Comparison of ENCODE assay signal across 8 mouse cellular contexts in genomic region chr19:29947891-29948801, GRCm38 (mm10). TPM values are rescaled to one million over a fixed set of nuclear protein-coding genes. Genes with fewer than 3 reads are reported as not detected.
A peak's percentile ranks its signal among the peaks of the same experiment; 100 is the strongest.
DNase-seq lines count a peak whose midpoint lies in the region; ATAC-seq and TF ChIP-seq lines count a peak whose summit lies in the region.

No protein-coding gene starts in this region.

- no peak for TF ChIP-seq POLR2A in MEL (IDR thresholded peaks at IDR 0.05; ENCODE audit: control insufficient read depth in 1 of 2, insufficient read depth in 1 of 2, low read depth in 1 of 2, low read length in 2 of 2, poor library complexity in 1 of 2)

- H3K9me3 ChIP-seq in MEL (replicated peaks; ENCODE audit: insufficient read depth, low read length) = no peaks in the 10 kb centered on the region
- no peaks in the 10 kb centered on the region for H3K9me3 ChIP-seq in neural tube, embryonic 15.5 days (replicated peaks)

- no peak overlapping the region for H3K4me3 ChIP-seq in MEL (ENCODE audit: control insufficient read depth in 1 of 2, insufficient read depth in 1 of 2, low read depth in 2 of 2, low read length in 2 of 2)
- peak overlapping the region; percentile 51 for H3K4me3 ChIP-seq in layer of hippocampus, adult 2 months
- H3K4me3 ChIP-seq in neural tube, embryonic 15.5 days (replicated peaks) = peak overlapping the region; percentile 40

- H3K36me3 ChIP-seq in MEL (ENCODE audit: control insufficient read depth in 1 of 2, insufficient read depth in 2 of 2, low read length in 2 of 2) = peaks cover 0 to 9% of the 10 kb centered on the region in 2 experiments; a peak in 2 of 4 replicates
- no peaks in the 10 kb centered on the region for H3K36me3 ChIP-seq in neural tube, embryonic 15.5 days

- no peak for TF ChIP-seq EP300 in MEL (IDR thresholded peaks at IDR 0.05; ENCODE audit: low read depth in 1 of 2, low read length in 2 of 2)

- H3K27ac ChIP-seq in MEL (ENCODE audit: control insufficient read depth, low read depth, low read length) = no peak overlapping the region
- peak overlapping the region; percentile 88 for H3K27ac ChIP-seq in layer of hippocampus, adult 2 months
- H3K27ac ChIP-seq in neural tube, embryonic 15.5 days (replicated peaks) = peak overlapping the region; percentile 1; the same call in 1 of the 2 replicates

- peaks cover 4 to 6% of the 10 kb centered on the region in 2 experiments; a peak in 2 of 4 replicates for H3K4me1 ChIP-seq in MEL (ENCODE audit: control insufficient read depth in 1 of 2, insufficient read depth in 2 of 2, low read length in 2 of 2)
- peaks cover 13% of the 10 kb centered on the region for H3K4me1 ChIP-seq in neural tube, embryonic 15.5 days

- peak; percentile 26 to 55 (median 40); a peak in 5 of 6 replicates for TF ChIP-seq CTCF in MEL (IDR thresholded peaks at IDR 0.05 in 2 of 3, conservative IDR thresholded peaks at IDR 0.05 in 1 of 3; ENCODE audit: control insufficient read depth in 1 of 3, insufficient read depth in 1 of 3, low read depth in 2 of 3, low read length in 3 of 3, poor library complexity in 1 of 3, severe bottlenecking in 1 of 3)
- TF ChIP-seq CTCF in layer of hippocampus, adult 2 months (conservative IDR thresholded peaks at IDR 0.05) = peak; percentile 85

- ATAC-seq in hematopoietic stem cell, adult 5-6 weeks (replicated peaks in 1 of 2; ENCODE audit: insufficient read depth in 1 of 2, low FRiP score in 2 of 2, low TSS enrichment in 1 of 2, low read depth in 1 of 2, poor library complexity in 2 of 2, severe bottlenecking in 2 of 2) = peak; percentile 88
- peak; percentile 94 for ATAC-seq in neural tube, embryonic 15.5 days (ENCODE audit: low FRiP score)

- no peaks in the 10 kb centered on the region for H3K79me2 ChIP-seq in MEL (ENCODE audit: control insufficient read depth, insufficient read depth, low read length, poor library complexity)

- no peak overlapping the region for H3K9ac ChIP-seq in MEL (ENCODE audit: control insufficient read depth, low read depth, low read length, poor library complexity, severe bottlenecking)
- peak overlapping the region; percentile 15 for H3K9ac ChIP-seq in neural tube, embryonic 15.5 days (replicated peaks)

- no peak for TF ChIP-seq RAD21 in MEL (IDR thresholded peaks at IDR 0.05; ENCODE audit: low read depth, low read length)

- peaks cover 7 to 14% of the 10 kb centered on the region in 2 experiments for H3K27me3 ChIP-seq in MEL (ENCODE audit: control insufficient read depth in 1 of 2, insufficient read depth in 2 of 2, low read length in 2 of 2)
- no peaks in the 10 kb centered on the region for H3K27me3 ChIP-seq in neural tube, embryonic 15.5 days (replicated peaks)

- DNase-seq in MEL (ENCODE audit: low read depth, low spot score) = peak; percentile 46
- peak; percentile 89 to 91 for DNase-seq in cerebellum, postnatal 10 days
- DNase-seq in frontal cortex, adult 2 months (ENCODE audit: extremely low spot score in 1 of 2, low spot score in 1 of 2) = peak; percentile 56 to 81
- peak; percentile 72 to 77 for DNase-seq in layer of hippocampus, adult 2 months (ENCODE audit: low spot score in 2 of 2)
- peak; percentile 85 to 91 for DNase-seq in lung, adult 18-20 months
- DNase-seq in testis, postnatal 10 days (ENCODE audit: low spot score) = peak; percentile 79

- H3K4me2 ChIP-seq in neural tube, embryonic 15.5 days = peak overlapping the region; percentile 73

- WGBS in neural tube, embryonic 15.5 days = 25% methylated on average over 25 of the region's 25 CpGs

TF ChIP-seq in MEL, 35 proteins besides CTCF, POLR2A, EP300 and RAD21:
- TF ChIP-seq TBP (IDR thresholded peaks at IDR 0.05; ENCODE audit: low read depth, low read length) = no peak
- TF ChIP-seq SMC3 (IDR thresholded peaks at IDR 0.05; ENCODE audit: low read depth, low read length) = peak; percentile 42

RNA-seq across cellular contexts. Expression of gene Il33, which starts 23.2 kb away (rescaled TPM):
- total RNA-seq in MEL (2012; rRNA removed) = not detected in 2 replicates
- under 1 TPM in 1 of 2 experiments, not detected in 1; 0.17 TPM for polyA plus RNA-seq in MEL (2012; ENCODE audit: insufficient read depth in 1 of 2, insufficient read length in 2 of 2, low read depth in 1 of 2, low replicate concordance in 2 of 2, missing spikeins in 1 of 2)
- 21.5 and 21.7 TPM in 2 replicates for polyA plus RNA-seq in frontal cortex, adult 2 months (2012; rRNA removed)
- total RNA-seq in hematopoietic stem cell, adult 5-6 weeks (2017) = not detected in 2 replicates
- 10 to 100 TPM; 50.9 to 55.7 TPM for total RNA-seq in layer of hippocampus, adult 2 months (2021)
- polyA plus RNA-seq in neural tube, embryonic 15.5 days (2015; fragmentation: Nextera tagmentation; extraction: Ambion mirVana) = 5.0 and 6.0 TPM in 2 replicates

RNA-seq across cellular contexts. Expression of gene Trpd52l3, which starts 55.4 kb away (rescaled TPM):
- total RNA-seq in MEL (2012; rRNA removed) = not detected in 2 replicates
- polyA plus RNA-seq in MEL (2012; ENCODE audit: insufficient read depth in 1 of 2, insufficient read length in 2 of 2, low read depth in 1 of 2, low replicate concordance in 2 of 2, missing spikeins in 1 of 2) = not detected
- polyA plus RNA-seq in frontal cortex, adult 2 months (2012; rRNA removed) = not detected in 2 replicates
- total RNA-seq in hematopoietic stem cell, adult 5-6 weeks (2017) = not detected in 2 replicates
- not detected for total RNA-seq in layer of hippocampus, adult 2 months (2021)
- not detected in 2 replicates for polyA plus RNA-seq in neural tube, embryonic 15.5 days (2015; fragmentation: Nextera tagmentation; extraction: Ambion mirVana)

Comparison
In these comparisons a context has a peak if more than half of its experiments do, and no peak if none do; other contexts are left out.
1. H3K4me3 ChIP-seq: peak in layer of hippocampus, adult 2 months (single experiment) and neural tube, embryonic 15.5 days (single experiment); none in MEL (0 of 2).
2. RNA of gene Il33, which starts 23.2 kb away (total RNA-seq): 50.9 to 55.7 TPM in layer of hippocampus, adult 2 months; not detected in MEL and not detected in hematopoietic stem cell, adult 5-6 weeks; every median in the first group is over 10 times any median in the second.
3. Peak in every context shown above with its lines, with median percentiles within 50 percentile points of each other: DNase-seq.